Mouse (Mus musculus) c-Kit-positive CD71-positive TER-119-negative erythroid progenitor cells, embryonic 14.5 days (primary cell): ENCODE results near the gene Endog.
A peak's percentile ranks its signal among the peaks of the same experiment; 100 is the strongest.
"Not testable (repeated sequence)": the region's sequence is repeated elsewhere in the genome, so short reads cannot be mapped to it uniquely, and the experiment has no call there.

Experiments used
- DNase-seq: peaks from one replicate; pipeline ENCODE4 v3.0.0-alpha.2; 2013; ENCODE audit warnings: low read depth

Endog gene

DNA sequence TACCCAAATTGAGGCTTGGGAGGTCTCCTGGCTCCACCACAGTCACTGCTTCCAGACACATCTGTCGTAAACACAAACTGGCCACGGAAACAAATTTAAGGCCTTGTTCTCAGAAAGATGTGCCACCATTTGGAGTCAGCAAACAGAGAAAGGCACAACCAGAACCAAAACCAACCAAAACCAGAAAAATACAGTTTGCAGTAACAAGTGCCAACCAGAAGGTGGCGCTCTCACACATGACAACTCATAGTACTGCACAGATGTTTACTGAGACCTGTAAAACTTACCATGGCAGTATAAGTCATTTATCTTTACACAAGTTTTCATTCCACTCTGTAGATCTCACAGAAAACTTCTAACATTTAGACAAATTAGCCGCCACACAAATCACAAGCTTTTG is 4.6 kb upstream of the Endog start:
- DNase-seq: no peak

DNA sequence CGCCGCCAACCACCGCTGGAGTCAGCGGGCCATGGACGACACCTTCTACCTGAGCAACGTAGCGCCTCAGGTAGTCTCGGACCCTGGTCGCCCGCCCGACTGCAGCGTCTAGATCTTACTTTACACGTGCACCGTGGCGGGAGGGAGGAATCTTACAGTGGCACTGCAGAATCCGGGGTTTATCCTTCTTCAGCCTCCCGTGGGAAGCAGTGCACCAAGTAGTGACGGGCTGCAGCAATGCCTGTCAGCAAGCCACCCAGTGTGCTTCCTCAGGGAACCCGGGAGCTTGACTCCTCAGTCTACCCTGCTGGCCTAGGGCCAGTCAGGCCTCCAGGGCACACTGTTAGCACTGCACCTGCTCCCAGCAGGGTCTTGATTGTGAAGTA is 697 bp downstream of the Endog start:
- DNase-seq: no peak

DNA sequence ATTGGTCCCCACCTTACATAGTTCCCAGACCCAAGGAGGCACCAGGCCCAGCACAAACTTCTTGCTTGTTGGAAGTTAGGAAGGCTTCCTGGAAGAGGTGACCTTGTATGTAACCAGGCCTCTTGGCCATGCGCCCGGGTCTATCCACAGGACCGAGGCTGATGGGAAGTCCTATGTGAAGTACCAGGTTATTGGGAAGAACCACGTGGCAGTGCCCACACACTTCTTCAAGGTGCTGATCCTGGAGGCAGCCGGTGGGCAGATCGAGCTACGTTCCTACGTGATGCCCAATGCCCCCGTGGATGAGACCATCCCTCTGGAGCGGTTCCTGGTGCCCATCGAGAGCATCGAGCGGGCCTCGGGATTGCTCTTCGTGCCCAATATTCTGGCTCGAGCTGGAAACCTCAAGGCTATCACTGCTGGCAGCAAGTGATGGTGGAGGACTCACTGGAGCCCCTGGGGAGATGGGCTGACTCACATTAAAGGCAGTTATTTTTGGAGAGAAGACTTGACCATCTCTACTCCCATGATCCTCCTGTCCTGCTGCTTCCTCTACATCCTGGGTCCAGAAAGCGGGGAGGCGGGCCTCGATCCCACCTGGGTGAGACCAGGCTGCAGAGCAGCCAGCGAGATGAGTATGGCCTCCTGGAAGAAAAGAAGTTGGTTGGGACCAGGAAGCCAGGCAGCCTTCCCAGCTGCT is 2.4 kb downstream of the Endog start:
- DNase-seq: no peak

DNA sequence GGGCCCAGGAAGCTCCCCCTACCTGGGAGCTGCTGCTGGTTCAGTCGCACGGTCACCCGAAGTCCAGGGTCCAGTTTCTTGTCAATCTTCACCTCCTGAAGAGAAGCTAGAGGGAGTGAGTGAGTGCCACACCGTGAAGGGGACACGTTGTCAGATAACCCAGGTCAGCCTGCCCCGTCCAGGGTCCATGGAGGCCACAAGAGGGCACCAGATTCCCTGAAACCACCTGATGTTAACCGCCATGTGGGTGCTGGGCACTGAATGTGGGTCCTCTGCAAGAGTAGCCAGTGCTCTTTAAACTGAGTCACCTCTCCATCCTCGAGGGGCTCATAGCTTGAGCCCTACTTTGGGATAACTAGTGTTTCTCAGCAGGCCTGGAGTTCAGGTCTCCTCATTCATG is 4.6 kb downstream of the Endog start:
- DNase-seq: no peak

DNA sequence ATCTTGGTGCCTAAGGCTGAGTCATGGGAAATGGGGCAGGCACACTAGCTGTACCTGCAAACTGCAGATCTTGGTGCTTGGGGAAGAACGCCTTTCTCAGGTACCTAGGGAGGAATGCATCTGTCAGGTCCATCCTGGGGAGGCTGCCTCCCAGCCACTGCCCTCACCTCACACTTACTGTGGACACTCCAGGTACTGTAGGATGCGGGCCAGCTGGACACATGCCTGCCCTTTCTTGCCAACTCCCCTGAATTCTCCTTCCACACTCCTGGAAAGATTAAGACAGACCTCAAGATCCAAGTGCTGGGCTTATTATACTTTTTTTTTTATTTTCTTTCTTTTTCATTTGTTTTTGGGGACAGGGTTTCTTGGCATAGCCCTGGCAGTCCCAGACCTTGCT is 5.3 kb downstream of the Endog start:
- DNase-seq: no peak

DNA sequence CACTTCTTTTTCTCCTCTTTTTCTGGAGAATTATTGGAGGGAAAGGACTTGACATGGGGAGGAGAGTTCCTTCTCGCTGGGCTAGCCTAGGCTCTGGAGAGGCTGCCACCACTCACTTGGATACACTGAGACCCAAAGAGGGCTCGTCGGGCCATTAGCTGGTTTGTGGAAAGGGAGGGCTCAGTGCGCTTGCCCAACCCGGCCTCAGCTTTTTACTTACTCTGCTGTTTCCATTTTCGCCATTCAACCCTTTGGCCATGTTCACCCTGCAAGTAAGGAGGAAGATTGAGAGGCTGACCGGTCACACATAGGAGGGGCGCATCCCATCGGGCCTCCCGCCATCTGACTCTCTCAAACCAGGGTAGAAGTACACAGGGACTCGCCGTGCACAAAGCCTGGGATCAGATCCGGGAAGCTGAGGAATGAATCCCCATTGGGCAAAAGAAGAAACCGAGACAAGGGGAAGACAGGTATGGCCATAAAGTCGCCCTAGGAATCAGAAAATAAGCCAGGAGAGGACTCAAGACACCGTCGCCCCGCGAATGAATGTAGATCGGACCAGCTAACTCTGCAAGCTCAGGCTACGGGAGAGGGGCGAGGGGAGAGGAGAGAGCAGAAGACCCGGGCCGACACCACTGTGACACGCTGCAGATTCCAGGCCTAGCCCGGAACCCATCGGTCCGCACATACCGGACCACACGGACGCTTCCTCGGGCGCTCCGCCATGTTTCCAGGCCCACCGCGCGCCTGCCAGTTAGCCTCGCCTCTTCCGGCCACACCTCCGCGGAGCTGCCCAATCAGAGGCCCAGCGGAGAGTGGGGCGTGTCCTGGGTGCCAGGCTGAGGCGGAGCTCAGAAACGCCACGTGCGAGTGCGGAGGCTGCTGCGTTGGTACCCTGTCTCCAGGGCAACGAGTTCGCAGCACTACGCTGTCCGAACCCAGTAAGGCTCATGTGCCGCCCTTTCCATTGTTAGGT is 6.7 kb downstream of the Endog start, which contains the start of gene Spout1:
Gene Spout1 (minus strand): TSS at position 760 of the 976 bp plus-strand sequence.
- peak; percentile 96 for DNase-seq

DNA sequence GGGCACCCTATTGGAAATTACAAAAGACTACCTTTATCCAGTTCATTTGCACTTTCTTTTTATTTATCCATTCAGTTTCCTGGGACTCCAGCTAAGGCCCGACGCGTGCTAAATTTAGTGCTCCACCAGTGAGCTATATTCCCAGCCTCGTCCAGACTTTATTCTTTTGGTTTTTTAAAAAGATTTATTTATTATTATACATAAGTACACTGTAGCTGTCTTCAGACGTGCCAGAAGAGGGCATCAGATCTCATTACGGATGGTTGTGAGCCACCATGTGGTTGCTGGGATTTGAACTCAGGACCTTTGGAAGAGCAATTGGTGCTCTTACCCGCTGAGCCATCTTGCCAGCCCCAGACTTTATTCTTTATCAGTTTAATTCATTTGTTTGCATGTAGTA is 7.4 kb downstream of the Endog start:
- DNase-seq: not testable (repeated sequence)

DNA sequence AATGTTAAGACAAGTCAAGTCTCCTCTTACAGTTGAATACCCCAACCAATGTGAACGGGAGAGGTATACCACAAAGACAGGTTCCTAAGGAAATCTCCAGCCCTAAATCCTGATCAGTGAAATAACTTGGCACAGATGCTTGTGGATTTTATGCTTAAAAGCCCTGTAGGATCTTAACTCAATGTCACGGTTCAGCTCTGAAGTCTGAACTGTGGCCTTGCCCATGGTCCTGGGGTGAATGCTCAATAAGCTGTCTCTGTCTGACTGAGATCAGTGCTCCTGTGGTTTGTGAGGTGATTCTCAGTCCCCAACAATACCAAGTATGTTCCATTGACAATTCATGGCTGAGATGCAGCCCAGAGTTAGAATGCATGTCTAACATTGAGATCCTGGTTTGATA is 11.1 kb downstream of the Endog start:
- DNase-seq: no peak

DNA sequence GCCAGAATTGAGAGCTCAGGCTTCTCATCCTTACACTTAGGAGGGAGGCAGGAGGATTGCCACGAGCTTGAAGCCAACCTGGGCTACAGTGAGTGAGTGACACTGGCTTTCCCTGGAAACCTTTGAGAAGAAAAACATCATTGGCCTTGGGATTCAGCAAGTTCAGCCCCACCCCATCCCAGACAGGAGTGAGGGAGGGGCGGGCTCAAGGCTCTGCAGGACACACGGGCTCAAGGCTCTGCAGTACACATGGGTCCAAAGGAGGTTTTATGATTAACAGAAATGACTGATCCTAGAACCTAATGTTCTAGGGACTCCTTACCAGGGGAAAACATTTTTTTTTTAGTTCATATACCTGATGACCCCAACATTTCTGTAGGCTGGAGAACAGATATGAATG is 12.4 kb downstream of the Endog start:
- no peak for DNase-seq

DNA sequence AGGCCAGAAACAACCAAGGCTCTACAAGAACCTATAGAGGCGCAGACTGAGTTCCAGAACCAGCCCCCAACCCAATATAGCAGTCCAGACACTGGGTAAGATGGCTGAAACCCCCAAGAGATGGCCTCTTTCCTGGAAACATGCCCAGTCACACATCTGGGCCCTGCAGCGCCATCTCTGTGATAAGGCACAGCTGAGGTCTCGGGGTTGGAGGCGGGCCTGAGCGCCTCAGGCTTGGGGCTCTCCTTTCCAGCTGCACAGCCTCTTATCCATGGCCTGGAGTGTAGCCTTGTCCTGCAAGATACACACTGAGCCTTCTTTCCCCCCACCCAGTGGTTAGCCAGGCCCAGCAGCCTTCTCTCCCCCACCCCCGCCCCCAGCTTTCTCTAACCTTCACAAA is 14.0 kb downstream of the Endog start:
- peak; percentile 63 for DNase-seq

DNA sequence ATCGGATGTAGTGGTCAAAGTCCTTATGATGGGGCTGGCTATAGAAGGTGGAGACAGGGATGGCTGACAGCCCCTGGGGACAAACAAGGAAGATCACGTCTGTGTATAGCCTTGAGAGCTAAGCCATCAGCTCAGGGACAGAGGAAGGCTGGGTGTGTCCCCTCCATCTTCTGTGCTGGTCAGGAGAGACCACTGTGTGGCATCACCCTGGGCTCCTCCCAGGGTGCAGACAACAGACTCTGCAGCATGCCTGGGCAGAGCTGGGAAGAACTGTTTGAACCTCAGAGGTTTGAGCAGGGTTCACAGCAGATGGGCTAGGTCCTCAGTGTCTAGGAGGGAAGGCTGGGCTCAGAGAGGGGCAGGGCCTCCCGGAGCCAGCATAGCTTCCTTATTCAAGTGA is 14.4 kb downstream of the Endog start:
- DNase-seq: no peak

DNA sequence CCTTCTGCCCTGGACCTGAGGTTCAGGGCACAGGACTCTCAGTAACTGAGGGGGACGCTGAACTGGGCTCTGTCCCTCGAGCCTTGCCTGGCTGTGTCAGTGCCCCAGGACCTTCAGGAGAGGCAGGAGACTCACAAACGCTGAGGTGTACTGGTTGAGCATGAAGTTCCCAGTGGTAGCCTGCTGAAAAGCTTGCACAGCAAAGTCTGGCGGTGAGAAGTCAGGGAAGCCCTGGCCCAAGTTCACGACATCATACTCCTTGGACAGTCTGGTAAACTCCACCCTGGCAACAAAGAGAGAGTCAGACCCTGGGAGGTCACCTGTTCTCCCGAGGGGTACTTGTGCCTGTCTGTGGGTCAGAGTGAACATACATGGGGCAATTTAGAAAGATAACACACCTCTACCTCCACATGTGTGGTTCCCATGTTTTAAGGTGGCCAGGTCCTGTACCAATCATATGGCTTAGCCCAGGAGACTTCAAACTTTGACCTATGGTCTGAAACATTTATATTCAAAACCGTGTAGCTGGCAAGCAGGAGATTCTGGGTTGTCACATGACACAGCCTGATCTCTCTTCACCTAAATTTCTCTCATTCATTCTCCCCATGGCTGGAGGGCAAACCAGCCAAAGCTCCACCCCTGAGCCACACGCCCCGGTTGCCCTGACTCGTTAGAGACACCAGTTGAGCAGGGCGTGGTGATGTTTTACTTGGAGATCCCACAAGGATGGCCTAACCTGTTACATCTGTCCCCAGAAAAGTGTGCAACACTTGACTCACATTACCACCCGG is 20.7 kb downstream of the Endog start:
- no peak for DNase-seq

DNA sequence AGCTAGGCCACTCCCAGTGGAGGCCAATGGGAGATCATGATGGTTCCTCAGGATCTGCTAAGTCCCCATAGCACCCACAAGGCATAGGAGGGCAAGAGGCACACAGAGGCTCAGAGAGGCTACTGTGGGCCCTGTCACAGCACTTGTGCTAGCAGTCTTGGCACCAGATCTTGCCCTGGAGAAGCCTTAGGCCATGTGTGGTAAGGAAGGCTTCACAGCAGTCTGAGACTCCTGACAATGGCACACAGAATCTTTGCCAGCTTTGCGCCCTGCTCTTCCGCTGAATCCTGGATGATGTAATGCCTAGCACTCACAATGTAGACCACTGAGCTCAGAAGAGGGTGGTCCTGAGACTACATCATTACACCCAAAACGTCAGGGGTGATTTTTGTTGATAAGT is 23.4 kb downstream of the Endog start:
- DNase-seq: no peak

DNA sequence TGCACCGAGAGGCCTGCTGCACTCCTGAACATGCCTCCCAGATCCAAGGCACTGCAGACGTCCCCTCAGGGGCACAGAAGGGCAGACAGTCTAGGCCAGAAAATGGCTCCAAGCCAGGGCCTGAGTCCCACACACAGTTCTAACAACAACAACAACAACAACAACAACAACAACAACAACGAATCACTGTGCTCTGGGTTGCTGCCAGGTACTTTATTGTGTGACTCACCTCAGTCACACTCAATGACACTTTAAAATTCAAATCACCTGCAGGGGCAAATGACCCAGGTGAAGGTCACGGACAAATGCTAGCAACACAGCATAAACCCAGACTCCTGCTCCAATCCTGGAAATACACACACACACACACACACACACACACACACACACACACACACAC is 26.7 kb downstream of the Endog start:
- DNase-seq: no peak

DNA sequence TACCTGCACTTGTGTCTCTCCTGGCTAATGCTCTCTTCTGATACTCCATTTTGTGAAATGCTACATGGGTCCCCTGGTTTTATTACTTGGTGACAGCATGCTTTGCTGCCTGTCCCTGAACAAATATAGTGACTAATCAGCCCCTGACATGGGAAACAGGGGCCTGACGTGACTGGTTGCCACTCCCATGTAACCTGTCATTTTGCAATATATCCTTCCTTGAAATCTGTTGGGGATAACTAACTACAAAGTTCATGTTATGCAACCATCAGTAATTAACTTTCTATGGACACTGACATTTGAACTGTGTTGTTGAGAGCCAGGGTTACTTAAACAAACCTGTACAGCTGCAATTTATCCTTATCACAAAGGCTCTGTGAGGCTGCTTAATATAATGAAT is 28.7 kb downstream of the Endog start:
- no peak for DNase-seq

DNA sequence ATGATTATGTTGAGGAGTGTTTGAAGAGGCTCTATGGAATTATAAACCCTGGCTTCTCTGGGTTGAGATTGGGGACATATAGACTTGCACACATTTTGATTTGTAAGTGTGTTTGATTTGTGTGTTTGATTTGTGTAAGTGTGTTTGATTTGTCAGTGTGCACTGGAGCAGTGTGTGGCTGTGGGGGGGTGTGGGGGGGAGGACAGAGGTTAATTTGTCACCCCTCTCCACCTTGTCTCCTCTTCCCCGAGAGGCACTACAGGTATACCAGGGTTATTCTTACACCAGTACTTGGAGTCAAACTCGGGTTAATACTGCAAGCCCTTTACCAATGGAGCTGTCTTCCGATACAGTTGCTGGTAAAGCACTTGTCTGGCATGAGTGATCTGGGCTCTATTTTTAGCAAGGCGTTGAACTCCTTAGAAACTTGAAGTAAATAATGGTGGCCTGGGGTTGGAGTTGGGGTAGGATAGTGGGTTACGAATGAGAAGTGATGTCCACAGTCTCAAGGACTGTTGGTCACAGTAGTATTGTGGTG is 29.2 kb downstream of the Endog start:
- no peak for DNase-seq

DNA sequence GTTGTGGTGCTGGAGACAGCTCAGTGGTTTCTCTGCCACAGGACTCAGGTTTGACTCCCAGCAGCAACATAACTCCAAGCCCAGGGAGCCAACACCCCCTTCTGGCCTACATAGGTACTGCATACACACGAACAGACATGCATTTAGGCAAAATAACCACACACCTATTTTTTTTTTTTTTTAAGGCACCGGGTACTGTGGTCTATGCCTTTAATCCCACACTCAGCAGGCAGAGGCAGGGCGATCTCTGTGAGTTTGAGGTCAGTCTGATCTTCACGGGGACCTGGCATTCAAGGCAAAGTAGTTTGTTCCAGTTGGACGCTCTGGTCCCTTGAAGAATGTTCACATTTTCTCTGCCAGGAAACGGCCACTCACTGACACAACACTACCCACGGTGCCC is 32.1 kb downstream of the Endog start:
- DNase-seq: peak; percentile 72

DNA sequence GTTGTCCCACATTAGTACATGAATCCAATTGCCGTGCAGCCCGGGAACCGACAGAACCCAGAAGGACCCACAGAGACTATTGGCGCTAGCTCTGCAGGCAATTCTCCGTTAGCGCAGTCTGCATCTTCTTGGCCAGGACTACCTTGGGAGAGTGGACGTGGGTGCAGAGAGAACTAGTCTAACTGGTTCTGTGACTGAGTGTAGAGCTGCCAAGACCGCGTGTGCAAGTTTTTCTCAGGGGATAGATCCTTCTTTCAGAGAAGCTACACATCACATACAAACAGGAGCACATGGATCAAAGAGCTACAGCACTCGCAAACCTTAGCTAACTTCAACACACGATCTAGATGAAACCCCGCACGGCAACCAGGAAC is 33.9 kb downstream of the Endog start:
- DNase-seq: peak; percentile 25

DNA sequence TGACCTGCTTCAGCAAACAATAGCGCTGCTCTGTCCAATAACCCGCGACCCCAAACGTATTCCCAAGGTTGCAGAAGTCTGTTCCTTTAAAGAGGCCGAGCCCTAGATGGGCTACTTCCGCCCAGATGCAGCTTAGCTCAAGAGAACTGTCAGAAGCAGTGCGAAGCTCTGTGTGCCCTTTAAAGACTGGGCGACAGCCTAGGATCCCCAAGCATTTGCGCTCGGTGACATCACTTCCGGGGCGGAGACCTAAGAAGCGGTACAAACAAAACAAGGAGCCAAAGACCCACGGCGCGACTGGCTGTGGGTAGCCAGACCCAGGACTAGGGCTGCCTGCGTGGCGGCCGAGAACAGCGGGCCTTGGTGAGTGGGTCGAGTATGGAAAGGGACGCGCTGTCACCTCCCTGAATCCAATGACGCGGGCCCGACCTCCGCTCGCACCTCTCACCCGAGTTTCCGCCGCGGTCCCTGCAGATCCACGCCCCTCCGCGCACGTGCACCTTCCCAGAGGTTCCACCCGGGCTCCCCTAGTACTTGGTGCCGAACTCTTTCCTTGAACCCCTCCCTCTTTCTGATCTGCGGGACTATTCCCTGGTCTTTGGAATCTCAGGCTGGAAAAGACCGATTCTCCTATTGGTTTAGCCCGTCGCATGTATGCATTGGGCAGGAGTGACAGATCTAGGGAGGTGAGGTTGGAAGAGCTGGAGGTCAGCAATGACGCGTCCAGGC is 34.5 kb downstream of the Endog start, which contains the start of gene Kyat1:
Gene Kyat1 (minus strand): TSS at position 219 of the 729 bp plus-strand sequence.
- peak; percentile 95 for DNase-seq

DNA sequence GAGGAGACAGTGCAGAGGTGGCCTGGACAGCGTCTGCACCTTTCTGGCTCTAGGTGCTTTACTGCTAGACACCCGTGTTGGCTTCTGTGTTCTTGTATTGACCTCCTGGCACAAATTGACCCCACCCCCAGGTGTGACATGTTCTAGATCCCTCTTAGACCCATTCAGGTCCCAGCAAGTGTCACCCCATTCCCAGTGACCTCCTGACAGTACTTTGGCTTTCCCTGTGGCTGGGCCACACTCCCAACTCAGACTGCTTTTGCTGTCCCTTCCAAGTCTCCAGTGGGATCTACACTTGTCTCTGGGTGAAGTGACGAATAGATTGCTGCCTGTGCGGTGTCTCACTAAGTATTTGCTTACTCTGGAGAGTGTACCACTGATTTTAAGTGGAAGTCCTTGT is 36.1 kb downstream of the Endog start:
- no peak for DNase-seq

DNA sequence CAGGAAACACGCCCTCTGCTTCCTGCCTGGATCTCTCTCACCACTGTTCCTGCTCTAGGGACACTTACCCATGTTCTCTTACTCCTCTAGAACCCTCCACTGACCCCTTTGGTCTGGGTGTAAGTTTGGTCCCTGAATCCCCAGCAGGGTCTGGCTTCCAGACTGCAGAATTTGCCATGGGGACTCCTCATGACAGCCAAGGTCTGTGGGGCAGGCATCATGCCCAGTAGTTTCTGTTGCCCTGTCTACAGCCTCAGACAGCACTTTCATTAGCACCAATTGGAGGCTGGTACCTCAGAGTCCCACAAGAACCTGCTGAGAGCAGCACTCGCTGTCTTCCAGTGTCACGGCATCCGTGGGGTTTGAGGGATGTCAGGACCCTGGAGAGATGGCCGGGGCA is 36.6 kb downstream of the Endog start:
- DNase-seq: no peak
